Mouse (Mus musculus) left cerebral cortex, postnatal 25 days (tissue): ENCODE measurements around the gene Nat8f1. TPM values are rescaled to one million over a fixed set of nuclear protein-coding genes. Genes with fewer than 3 reads are reported as not detected.

Experiments
- DNase-seq, 2 experiments: peaks; one replicate each; pipeline ENCODE4 v3.0.0; 2022; ENCODE audit warnings: low spot score in 2 of 2, mixed read lengths in 1 of 2
- intact Hi-C: fragments of 180-260 bp; cut with DNase I; formaldehyde crosslinking; loops from one replicate; pipeline ENCODE4 v1.15.1; 2025
- total RNA-seq, 2 experiments: library from RNA; stranded (reverse); gene quantifications; 2 replicates each; pipeline ENCODE4 v1.2.3; 2021

The Nat8f1 gene
- total RNA-seq, 2 experiments from 2014 or later: 30.5 to 30.7 TPM

- intact Hi-C loops: no loop called here
- no peak for DNase-seq
These were observed 52.9 kb downstream of the Nat8f1 start for GRCm38 (mm10) chr6:85862565-85862964.

- DNase-seq: no peak
- intact Hi-C loops: no loop called here
These were observed 54.2 kb downstream of the Nat8f1 start for GRCm38 (mm10) chr6:85861247-85861646.

Other genes with a start within 250 kb of the Nat8f1 start
- gene Nat8f7, start 202.5 kb downstream of the Nat8f1 start, total RNA-seq: 1 to 10 TPM; 1.8 to 3.6 TPM
- gene Nat8f3, start 149.9 kb downstream of the Nat8f1 start, total RNA-seq: 1 to 10 TPM; 3.6 to 3.8 TPM
- gene Nat8f6, start 94.7 kb downstream of the Nat8f1 start, total RNA-seq: 1 to 10 TPM; 2.1 to 2.6 TPM
- 1 to 10 TPM; 5.8 to 6.2 TPM for gene Nat8f5, start 94.7 kb downstream of the Nat8f1 start, total RNA-seq
- gene Nat8, start 83.6 kb downstream of the Nat8f1 start, total RNA-seq: 1 to 10 TPM; 2.6 to 3.5 TPM
- 1 to 10 TPM; 1.0 to 2.1 TPM for gene Nat8f2, start 46.5 kb downstream of the Nat8f1 start, total RNA-seq
- 1 to 10 TPM; 6.5 TPM for gene Nat8f4, start 10.8 kb downstream of the Nat8f1 start, total RNA-seq
- 10 to 100 TPM; 47.6 to 53.0 TPM for gene Tprkb, start 3.8 kb downstream of the Nat8f1 start, total RNA-seq
- gene Dusp11, start 46.0 kb upstream of the Nat8f1 start, total RNA-seq: 10 to 100 TPM; 69.9 to 89.7 TPM
- gene Figla, start 100.5 kb upstream of the Nat8f1 start, total RNA-seq: not detected
- gene Add2, start 113.0 kb upstream of the Nat8f1 start, total RNA-seq: 100 to 1,000 TPM; 232 to 242 TPM